Mouse (Mus musculus) thymus, postnatal 25 days (tissue): ENCODE measurements around the gene Khnyn.

Experiments used
- DNase-seq: peaks from one replicate; pipeline ENCODE4 v3.0.0; 2022

Gene Khnyn

DNA sequence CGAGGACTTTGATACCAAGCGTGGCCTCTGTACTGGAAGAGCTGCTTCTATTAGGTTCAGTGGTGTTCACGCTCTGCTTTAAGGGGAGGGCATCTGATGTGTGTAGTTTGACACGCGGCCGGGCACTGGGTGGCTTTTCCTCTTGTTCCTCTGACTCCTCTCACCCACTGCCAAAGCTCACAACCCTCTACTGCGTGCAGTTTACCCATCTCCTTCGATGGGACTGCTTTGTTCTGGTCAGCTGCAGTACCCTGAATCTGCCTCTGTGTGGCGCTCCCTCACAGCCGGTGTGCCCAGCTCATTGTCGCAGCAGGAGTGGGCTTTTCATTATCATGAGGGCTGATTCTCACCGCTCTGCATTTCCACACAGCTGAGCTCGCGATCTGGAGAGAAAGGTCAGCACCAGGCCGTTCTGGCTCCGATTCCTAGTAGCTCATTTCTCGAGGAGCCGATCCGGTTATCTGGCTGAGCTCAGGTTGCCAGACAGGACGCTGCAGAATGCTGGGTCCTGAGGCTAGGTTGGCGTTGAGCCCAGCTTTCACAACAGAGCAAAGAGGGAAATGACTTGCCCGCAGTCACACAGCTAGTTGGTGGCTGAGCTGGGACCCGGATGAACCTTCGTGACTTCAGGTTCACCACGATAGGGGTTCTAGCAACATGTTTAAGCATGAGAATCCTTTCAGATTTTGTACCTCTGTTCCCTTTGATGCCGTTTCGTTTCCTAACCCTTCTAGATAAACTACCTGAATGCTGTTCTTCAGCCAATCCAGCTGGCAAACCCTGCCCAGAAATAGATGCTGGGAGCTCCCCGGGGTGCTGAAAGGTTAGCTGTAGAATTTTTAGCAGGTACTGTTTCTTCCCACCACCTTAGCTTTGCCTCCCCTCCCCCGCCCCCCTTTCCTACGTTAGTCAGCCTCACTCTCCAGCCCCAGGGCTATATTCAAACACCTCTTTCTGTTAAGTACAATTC, 10.7 kb upstream of the Khnyn start:
- DNase-seq: peak; percentile 80

DNA sequence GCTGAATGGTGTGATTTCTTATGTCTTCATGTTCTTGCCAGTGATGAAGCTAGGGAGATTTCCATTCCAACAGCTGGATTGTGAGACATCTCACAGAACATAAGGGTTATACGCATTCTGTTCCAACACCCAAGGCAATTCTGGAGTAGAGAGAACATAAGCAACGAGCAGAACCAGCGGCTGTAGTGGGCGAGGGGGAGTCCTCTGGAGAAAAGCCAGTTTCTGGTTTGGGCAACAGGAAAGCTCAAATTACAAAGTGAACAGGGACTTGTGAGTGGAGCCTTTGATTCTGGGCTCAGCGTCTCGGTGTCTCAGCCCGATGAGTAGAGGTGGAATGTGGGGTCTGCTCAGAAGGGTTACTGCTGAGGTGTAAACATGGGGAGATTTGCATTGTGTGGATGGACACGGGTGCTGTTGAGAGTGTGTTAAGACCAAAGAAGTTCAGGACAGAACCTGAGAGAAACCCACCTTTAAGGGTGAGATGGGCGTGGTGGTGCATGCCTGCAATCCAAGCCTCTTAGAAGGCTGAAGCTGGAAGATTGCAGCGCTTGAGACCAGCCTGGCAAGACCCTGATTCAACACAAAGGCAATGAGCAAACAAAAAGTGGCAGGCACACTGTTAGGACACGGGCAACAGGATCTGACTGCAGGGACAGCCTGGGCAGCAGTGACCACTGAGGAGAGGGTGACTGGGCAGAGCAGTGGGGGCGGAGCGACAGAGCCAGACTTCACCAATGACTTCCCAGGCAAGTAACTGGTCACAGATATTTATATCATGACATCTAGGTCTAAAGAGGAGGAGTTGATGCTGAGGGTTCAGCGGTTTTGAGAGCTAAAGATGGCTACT, 7.1 kb upstream of the Khnyn start:
- DNase-seq: no peak

DNA sequence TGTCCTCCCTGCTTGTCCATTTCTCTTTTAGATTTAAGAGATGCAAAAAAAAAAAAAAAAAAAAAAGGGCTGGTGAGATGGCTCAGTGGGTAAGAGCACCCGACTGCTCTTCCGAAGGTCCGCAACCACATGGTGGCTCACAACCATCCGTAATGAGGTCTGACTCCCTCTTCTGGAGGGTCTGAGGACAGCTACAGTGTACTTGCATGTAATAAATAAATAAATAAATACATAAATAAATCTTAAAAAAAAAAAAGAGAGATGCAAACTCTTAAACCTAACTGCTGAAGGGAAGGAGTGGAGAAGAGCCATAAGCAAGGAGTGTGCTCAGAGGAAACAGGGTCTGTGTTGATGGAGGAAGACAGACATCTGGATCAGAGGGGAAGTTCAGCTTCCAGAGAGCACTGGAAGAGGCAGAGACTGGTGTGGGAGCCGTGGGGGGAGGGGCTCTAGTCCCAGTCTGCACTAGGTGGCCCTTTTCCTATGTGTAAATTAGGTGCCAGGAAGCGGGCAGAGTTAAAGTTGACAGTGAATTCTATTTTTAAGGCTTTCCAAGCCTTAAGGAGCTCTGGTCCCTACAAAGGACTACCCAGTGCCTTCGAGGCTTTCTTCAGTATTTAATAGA, 6.3 kb upstream of the Khnyn start:
- DNase-seq: no peak

DNA sequence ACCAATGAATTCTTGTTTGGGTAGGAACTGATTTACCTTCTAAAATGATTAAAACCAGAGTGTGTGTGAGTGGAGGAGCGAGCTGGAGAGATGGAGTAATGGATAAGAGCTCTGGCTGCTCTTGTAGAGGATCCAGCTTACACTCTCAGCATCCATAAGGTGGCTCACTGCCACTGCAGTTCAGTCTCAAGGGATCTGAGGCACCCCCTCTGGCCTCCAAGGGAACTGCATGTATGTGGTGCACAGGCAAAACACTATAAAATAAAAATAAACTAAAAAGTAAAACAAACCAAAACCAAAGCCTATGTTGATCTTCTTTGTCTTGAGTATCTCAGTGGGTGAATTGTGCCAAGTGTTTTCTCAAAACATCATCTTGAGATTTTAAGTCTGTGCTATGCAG, 5.1 kb upstream of the Khnyn start:
- DNase-seq: peak; percentile 82

DNA sequence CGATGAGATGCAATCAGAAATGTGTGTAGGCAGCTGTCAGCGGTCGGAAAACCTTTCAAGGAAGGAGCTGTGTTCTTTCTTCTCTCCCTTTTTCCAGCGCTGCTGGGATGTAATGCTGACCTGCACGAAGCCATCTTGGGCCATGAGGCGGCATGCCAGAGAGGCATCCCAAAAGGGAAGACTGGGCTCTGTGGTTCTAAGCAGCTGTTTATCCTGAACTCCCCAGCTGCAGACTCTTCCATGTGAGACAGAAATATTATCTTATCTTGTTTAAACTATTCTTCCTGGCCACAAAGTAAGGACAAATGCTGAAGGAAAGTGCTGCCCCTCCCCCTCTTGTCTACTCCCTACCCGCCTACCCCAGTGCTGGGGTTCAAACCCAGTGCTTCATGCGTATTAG, 3.8 kb upstream of the Khnyn start:
- DNase-seq: no peak

DNA sequence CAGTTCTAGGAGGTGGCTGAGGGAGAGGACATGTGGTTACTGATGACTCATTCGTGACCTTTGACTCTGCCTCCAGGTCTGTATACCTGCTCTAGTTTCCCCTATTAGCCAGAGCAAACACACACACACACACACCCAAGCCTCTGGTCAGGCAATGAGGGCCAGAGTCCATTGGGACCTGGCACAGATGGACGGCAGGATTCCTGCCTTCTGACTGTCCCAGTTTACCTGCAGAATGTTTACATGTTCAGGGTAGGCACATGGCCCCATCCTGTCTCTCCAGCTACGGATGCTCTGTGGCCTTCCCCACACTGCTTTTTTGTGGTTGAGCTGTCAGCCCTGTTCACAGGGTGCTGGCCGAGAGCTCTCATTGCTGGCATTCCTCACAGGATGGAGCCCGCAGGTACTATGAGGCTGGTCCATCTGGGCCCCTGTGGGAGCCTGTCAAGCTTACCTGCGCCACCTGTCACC, 2.5 kb upstream of the Khnyn start:
- peak; percentile 27 for DNase-seq

DNA sequence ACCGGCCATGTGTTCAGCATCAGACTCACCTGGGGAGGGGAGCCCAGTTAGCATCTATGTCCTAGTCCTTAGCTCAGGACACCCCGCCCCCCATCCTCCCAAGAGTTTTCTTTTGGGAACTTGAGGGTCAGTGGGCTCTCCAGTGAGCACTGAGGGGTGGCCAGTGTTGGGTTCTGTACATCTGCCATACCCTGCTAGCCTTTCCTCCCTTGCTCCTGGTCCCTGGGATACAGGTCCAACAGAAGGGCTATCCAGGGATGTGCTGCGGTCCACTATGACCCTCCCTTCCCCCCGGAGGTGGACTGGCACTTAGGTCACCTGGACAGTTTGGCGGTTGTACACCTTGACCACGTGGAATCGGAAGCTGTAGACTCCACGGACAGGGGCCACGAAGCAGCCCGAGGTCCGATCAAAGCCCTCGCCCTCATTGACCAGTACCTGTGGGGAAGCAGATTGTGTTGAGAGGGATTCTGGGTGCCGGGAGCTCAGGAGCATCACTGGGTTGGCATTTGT, 1.5 kb upstream of the Khnyn start:
- no peak for DNase-seq

DNA sequence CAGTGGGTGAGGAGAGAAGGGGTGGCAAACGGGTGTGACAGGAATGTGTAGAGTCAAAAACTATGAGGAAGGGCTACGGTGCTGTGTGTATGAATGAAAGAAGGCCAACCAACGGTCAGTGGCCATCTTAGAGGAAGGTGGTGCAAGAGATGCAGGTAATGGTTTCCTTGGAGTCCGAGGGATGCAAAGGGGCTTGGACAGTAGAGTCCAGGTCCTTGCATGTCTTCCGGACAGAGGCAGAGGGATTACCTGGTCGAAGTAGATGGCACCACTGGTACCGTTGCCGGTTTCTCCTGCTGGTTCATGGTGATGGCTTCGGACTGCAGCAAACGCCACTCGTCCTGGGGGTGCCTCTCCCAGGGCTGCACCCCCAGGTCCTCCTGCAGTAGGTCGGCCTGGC, 1.1 kb upstream of the Khnyn start:
- DNase-seq: no peak

DNA sequence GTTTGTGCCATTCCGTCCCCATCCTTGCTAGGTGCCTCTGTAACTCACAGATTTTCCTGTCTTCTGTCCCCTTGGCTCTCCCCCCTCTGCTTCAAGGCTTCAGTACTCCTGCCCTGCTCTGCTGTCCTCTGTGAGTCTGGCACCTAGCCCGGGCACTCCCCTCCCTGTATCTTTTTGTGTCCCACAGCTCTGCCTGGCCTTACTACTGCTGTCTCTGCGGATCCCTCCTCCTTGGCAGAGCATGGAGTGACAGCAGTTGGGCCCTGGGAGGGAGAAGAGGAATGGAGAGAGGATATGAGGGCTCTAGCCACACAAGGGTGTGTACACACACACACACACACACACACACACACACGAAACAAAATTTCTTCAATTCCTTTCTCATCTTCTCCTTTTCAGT, 581 bp upstream of the Khnyn start, which contains the start of gene Cbln3:
Gene Cbln3 (minus strand): TSS at position 227 of the 400 bp plus-strand sequence.
- DNase-seq: no peak

DNA sequence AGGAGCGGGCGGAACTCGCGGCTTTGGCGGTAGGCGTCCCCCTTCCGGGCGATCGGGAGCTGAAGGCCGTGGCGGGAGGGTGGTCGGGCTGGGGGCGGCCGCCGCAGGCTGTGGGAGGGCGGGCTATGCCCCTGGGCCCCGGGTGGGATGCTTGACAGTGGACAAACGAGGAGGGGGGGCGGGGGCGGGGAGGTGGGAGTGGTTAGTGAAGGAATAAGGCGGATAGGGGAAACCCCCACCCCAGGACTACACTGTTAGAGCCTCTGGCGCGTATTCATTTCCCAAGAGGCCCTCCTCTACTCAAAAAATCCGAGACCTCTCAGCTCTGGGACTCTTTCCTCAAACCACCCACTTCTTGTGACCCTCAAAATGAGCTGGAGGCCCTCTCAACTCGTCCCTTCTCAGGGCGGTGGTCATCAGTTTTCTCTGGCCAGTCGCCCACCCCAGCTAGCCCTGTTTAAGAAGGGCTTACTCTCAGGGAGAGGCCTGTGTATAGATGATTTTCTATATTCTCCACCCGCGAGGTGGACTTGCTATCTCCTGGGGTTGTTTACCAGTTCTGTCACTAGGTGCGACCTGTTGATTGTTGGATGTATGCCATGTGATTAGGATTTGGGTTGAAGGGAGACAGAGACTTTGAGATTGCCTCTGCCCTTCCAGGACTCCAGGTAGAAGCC, 505 bp downstream of the Khnyn start:
- DNase-seq: peak; percentile 29

DNA sequence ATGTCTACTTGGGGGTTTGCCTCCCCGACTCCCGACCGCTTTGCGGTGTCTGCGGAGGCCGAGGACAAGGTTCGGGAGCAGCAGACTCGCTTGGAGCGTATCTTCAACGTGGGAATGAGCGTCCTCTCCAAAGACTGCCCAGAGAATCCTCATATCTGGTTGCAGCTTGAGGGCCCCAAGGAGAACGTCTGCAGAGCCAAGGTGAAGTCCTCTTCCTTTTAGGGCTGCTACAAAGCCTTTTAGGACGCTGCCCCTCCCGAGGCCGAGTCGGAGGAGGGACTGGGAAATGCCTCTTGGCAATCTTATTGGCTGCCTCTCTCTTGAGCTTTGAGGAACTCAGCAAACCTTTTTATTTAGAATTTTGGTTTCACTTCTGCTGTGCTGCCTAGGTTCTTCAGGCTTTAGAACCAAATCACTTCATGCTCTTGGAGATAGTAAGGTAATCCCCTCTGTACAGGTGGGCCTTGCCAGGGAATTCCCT, 1.1 kb downstream of the Khnyn start:
- peak; percentile 62 for DNase-seq

DNA sequence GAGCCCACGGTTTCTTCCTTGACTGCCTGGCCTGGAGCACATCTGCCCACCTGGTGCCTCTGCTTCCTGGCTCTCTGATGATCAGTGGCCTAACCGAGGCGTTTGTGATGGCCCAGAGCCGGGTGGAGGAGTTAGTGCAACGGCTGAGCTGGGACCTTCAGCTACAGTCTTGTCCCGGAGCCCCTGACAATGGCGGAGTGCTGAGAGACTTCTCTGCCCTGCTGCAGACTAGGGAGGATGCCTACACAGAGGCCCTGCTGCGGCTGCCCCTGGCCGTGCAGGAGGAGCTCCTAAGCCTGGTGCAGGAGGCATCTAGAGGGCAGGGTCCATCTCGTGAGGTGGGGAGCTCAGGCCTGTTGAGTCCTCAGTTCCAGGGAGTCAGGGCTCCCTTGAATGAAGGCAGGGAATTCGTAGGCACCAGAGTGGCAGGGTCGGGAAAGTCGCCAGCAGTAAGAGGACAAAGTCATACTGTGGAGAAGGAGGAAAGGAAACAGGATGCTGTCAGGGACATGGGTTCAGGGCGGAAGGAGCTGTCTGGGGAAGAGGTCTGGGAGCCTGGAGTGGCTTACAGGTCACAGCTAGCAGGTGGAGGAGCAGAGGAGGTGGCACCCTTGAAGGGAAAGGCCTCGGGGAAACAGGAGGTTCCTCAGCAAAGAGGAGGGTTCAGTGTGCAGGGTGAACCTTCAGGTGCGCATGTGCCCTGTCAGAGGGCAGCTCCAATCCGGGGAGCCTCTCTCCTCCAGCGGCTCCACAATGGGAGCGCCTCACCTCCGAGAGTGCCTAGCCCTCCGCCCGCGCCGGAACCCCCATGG, 2.0 kb downstream of the Khnyn start:
- no peak for DNase-seq

DNA sequence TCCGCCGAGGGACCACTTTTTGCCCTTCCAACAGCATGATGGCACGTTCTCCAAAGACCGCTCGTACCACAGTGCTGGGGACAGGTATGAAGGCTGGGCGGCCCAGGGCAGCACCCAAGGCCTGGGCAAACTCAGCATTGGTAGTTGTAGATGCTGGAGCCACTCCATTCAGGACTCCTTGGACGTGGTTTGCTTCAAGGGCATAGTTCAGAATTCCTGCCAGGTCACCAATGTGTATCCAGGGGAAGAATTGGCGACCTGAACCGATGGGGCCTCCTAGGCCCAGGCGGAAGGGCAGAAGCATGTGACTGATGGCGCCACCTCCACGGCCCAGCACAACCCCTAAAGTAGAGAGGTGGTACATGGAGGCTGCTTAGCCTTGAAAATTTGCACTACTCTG, 12.9 kb downstream of the Khnyn start:
- no peak for DNase-seq

DNA sequence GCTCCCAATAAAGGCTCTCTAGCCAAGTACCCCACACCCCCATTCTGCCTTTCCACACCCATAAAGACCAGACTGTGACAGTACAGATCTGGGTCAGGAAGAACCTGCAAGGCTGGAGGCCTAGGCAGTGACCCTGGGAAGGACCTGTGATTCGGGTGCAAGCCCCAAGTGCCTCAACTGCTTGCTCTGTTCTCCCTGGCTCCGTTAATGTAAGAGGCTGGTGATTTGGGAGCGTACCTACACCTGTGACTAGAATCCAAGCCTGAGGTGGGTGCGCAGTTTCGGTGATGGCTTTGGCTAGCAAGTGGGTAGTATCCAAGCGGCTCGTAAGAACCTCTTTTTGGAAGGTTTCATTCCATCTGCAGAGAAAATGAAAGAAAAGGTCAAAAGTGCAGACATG, 14.2 kb downstream of the Khnyn start:
- no peak for DNase-seq

DNA sequence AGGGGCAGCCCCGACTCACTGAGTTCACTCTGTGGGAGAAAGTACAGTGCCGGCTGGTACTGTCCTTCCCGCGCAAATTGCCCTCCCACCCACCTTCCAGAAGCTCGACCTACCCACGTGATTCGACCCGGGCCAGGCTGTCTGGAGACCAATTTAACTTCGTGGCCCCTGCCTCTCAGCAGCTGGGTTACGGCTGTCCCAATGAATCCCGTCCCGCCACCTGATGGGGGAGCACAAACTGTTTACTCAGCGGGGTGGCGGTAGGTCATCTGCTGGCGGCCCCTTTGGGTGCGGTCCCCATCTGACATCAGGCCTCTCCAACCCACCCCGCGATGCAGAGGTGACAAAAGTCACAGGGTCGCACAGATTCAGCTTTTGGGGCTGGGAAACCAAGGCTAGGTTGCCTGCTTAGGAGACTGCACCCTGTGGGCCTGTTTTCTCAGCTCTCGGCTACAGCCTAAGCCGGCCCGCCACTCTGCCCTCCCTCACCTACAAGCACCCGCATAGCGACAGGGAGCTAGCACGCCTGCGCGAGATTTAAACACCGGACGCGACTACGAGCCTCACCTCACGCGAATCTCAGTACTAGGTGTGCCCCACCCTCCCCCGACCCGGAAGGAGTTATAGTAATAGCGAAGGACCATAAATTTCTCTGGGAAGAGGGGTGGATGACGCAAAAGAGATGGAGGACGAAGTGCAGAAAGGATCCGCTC, 15.1 kb downstream of the Khnyn start, which contains the start of gene Sdr39u1:
Gene Sdr39u1 (minus strand): TSS at position 593 of the 713 bp plus-strand sequence.
- peak; percentile 85 for DNase-seq

DNA sequence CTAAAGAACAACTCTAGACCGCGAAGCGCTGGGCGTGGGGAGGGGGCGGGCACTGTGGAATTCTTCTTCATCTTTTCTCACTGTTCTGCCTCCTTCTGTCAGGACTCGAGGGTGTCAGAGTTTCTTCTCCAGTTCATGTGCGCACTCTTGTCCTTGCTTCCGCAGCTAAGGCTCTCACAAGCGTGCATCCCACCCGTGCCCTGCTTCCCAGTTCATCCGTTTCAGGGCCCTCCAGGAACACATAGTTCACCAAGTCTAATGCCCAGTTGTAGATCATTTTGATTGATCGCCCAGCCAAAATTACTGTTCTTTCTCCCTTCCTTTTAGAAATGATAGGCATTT, 15.6 kb downstream of the Khnyn start:
- DNase-seq: no peak

DNA sequence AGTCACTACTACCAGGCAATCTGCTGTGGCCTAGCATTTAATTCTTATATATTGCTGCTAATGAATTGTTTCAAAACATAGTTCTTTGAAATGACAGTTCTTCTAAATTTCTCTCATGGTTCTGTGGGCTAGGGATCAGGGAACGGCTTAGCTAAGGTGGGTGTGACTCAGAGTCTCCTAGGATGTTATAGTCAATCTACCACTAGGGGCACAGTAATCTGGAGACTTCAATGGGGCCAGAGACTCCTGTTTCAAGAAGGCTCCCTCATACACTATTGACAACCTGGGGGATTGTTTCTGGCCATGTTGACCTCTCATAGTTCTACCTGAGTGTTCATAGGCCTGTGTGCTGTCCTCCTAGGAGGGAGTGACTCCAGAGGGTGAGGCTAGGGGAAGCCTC, 20.8 kb downstream of the Khnyn start:
- DNase-seq: no peak

DNA sequence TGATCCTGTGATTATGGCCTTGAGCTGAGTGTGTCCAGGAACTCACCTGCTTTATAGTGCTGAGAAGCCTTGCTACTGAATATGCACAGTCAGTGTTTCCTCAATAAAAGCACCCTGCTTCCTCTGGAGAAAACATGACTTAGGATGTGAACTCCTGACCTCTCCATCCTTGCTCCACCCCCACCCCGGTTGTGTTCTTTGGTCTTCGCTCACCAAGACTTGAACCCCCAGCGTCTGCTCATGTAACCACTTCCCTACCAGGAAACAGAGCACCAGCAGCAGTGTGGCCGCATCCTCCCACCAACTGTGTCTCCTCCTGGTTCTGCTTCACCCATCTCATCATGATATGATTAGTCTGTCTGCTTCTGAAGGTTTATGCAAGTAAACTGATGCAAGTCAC, 28.7 kb downstream of the Khnyn start:
- peak; percentile 27 for DNase-seq

DNA sequence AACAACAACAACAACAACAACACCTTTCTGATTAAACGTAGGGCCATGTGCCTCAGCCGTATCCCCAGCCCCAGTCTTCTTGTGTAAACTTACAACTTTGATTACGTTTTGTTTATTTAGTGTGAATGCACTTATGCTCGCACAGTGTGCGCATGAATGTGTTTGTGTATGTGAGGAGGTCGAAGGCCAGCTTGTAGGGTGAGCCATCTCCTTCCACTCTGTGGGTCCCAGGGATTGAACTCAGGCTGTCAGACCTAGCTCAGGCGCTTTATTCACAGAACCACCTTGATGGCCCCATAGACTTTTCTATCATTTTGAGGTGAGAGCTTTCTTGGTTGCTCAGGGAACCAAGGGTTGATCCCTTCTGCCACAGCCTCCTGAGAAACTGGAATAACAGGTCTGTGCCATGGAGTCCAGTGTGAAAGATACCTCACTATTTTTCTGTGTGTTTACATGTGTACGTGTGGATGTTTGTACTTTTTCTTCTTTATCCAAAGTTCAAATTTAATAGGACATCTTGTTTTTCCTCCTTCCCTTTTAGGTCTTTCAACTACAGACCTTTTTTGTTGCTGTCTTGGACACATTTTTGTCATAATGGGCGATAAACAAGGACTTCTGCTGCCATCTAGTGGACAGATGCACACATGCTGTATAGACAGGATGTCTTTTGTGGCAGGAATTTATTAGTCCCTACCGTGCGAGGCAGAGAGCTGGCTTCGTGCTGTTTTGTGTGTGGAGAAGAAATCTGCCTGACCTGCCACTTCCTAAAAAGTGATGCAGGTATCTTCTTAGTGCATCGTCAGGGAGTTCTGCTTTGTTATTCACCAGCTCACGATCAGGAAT, 33.7 kb downstream of the Khnyn start:
- DNase-seq: peak; percentile 70
